Mouse (Mus musculus): ENCODE data around the gene Tlr8.
"Not testable (repeated sequence)": the region's sequence is repeated elsewhere in the genome, so short reads cannot be mapped to it uniquely, and the experiment has no call there.

The Tlr8 gene

DNA sequence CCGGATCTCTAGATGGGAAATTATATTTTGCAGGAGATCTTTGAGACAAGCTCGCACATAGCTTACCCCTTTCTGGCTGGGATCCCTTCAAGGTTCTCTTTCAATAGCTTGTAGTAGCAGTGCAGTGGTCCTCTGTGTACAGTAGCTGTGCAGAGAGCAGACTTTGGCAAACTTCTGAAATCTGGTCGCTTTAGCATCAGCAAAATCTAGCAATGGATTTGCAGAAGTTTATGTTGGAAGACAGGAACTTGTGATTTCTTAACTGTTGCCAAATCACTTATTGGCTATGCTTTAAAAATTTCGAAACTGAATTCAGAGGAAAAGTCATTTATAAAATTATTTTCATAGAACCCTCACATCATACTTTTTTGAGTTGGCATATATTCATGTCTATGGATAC lies at the start of gene Tlr8:
Tlr8 (minus strand) TSS at position 244 of the 400 bp plus-strand sequence.
- no peak for DNase-seq

DNA sequence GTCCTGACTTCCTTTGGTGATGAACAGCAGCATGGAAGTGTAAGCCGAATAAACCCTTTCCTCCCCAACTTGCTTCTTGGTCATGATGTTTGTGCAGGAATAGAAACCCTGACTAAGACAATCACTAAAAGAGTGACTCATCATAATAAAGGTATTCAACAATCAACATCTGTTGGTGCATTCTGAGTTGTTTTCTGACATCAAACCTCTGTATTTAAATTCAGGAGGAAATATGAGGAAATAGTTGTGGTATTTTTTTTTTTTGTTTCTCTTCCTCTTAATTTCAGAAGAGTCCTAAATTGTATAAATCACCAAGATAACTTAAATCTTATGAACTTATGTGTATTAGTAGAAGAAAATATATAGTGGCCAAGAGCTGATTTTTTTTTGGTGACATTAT lies 37.9 kb upstream of the Tlr8 start:
- not testable (repeated sequence) for DNase-seq

- DNase-seq, result peak; percentile 73
Observed at GRCm38 (mm10) chrX:167276953-167277352, 12.8 kb upstream of the Tlr8 start.

DNA sequence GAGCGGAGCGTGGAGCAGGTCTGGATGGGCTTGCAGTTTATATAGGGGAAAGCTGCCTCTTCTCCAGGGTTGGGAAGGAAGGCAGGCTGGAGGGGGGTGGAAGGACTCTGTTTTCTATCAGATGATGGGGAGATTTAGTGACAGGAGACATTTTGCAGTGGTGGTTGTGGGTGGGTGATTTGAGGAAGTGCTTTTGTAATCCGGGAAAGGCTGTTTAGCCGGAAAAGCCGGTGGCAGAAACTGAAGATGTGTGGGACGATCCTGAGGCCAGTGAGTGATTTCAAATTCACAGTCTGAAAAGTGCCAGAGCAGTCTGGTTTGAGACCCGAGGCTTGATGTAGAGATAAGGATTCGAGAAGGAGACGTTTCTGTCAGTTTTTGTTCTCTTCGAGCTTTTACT lies 12.4 kb upstream of the Tlr8 start:
- DNase-seq, result no peak

GRCm38 (mm10) chrX:167263530-167263929 lies 599 bp downstream of the Tlr8 start:
- DNase-seq, result no peak

- DNase-seq, result no peak
Observed at GRCm38 (mm10) chrX:167241736-167242135, 22.4 kb downstream of the Tlr8 start.

DNA sequence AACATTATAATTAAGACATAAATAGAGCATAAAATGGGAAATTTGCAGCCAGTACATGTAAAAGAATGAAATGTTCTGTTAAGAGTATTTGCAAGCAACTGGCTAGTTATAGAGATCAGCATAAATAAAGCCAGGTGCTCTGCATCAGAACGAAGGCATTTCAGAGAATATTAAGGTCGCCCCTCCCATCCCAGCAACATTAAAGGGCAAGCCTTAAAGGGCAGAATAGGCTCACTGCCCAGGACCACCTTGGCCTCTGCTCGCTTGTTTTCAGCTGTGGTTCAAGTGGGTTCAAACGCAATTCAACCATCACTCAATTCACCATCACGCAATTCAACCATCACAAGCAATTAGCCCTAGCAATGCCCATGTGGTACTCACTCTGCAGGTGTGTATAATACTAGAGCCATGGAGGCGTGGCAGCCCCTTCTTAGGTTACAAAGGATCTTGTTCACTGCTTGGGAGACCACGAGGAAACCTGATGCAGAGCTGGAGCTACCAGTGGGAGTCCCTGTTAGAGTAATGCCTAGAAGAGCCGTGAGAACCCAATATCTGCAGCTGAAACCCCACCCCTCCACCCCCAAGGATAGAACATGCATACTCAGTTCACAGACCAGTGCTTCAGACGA lies 24.7 kb downstream of the Tlr8 start:
- no peak for DNase-seq

DNA sequence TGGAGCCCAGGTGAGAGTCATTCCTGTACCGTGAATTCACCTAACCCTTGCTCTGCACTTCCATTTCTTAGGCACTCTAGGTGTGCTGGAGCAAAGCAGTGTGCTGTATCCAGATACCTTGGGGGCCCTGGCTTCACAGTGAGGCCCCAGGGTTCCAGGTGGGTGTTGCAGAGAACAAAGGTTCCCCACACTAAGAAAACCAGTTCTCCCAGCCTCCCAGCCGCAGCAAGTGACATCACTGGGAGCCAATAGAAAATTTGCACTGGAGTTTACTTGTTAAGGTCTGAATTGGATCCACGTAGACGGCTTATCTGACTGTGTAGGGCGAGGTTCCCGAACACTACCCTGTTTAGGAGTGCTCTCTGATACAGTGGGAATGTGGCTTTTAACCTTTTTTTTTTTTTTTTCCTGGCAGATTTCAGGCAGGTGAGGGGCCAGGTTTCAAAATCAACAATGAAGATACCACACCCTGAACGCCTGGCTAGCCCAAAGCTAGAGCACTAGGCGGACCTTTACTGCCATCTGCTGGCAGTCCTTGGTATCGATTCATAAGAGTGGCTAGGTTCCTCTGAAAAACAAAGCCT lies 30.9 kb downstream of the Tlr8 start:
- DNase-seq, result peak; percentile 85

DNA sequence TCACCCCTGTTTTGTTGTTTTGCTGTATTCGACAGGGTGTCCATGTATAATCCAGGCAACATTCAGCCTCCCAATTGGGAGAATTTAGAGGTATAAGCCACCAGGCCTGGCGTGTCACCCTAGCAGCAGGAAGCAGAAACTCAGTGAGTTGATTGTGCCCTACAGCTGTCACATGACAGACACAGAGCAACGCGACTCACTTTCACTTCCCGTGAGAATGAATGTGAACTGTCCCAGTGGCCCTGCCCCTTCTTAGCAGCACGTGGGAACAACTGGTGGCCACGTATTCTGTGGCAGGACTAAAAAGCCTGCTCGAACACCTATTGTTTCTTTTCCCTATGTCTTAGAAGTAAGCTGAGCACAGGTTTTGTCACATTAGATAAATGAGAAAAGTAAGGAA lies 33.0 kb downstream of the Tlr8 start:
- no peak for DNase-seq

- no peak for DNase-seq
Observed at GRCm38 (mm10) chrX:167229819-167230218, 34.3 kb downstream of the Tlr8 start.

DNA sequence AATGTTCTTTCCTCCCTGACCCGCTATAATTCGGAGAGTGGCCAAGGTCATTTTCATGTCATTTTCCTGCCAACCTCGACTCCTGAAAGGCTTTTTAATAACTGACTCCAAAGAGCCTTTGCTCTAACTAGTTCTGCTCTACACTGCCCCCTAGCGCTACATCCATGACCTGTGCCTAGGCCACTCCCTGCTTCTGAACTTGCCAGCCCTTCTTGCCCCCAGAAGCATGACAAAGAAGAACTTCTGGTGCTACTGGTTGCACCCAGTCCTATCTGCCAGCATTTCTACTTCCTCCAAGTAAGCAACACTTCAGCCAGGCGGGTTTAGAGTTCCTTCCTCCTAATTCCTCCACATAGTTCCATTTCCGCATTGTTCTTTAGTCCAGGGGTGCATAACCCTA lies 34.9 kb downstream of the Tlr8 start:
- DNase-seq, result peak; percentile 75

- DNase-seq, result no peak
Observed at GRCm38 (mm10) chrX:167227756-167228155, 36.4 kb downstream of the Tlr8 start.

- DNase-seq, result no peak
Observed at GRCm38 (mm10) chrX:167227138-167227537, 37.0 kb downstream of the Tlr8 start.

GRCm38 (mm10) chrX:167226570-167226969 lies 37.6 kb downstream of the Tlr8 start:
- DNase-seq, result no peak

DNA sequence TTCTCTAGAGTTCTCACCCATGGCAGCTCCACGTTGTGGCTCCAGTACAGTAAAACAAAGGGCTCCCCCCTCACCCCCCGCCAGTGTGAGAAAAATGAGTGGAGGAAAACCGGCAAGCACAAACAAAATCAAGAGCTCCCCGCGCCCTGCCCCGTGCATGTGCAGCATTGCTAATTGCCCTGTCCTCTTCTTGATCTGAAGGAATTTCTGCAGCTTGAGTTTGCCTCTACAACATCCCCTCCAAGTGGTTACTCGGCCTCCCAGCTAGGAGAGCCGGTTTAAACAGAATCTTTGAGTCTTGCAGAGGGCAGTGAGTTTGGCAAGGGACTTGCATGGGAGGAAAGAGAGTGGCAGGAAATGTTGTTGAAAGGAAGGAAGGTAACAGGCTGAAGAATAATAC lies 51.4 kb downstream of the Tlr8 start:
- no peak for DNase-seq

DNA sequence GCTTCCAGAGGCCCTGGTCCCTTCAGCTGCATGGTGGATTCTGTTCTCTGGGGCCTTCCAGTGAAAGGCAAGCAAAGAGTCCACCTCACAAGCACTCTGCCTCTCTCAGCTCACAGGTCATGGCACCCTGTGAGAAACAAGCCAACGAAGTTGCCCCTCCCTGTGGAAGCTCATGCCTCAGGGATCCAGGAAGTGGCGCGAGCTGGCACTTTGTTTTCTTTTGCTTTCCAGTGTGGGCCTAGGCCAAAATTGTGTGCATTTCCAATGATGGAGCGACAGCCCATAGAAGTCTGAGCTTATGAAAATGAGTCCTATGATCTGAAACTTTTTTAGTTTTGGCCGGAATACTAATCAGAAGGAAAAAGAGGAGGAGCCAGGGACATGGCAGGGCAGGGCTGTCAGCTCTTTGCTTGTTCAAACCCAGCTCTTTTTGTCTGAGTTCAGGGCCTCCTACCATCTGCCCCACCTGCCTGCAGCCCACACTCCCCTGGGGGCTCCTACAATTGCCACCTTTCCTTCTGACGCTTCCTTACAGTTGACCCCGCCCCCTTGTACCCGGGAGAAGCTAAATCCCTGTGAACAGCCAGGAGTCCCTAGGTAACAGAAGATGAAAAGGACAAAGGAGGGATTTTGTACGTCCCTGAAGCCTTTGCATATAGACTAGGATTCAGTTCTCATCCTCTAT lies 52.1 kb downstream of the Tlr8 start:
- DNase-seq, result no peak

DNA sequence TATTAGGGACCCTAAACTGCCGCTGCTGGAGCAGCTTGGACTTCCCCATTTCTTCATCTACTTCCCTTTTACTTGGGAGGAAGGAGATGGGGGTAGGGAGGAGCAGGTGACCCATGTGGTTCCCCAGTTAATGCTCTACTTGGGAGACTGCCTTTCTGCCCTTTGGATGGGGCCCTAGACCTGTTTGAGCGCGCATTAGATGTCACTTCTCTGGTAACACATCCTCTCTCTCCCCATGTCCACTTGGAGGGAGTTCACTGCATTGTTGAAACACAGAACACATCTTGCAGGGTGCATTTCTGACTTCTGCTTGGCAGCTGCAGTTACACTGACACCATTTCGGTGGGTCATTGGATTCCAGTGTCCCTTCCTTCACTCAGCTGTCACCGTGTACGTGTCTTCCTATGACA lies 53.8 kb downstream of the Tlr8 start:
- no peak for DNase-seq

DNA sequence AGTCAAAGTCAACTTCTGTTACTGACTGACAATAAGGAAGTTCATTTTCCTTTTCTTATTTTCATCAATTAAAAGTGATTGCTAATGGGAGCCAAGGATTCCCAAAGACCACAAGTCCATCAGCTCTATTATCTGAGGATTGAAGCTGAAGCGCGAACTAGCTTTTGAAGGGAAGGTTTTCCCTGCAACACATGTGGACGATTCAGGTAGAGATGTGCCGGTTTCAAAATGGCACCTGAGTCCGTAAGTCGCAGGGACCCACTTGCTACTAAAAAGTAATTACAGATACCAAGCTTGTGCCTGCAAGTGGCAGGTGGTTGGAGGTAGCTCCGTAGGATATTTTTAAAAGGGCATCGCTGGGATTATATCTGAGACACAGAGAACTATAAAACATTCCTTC lies 54.3 kb downstream of the Tlr8 start:
- no peak for DNase-seq

- peak; percentile 88 for DNase-seq
Observed at GRCm38 (mm10) chrX:167208978-167209754, 55.0 kb downstream of the Tlr8 start, which contains the start of gene Tmsb4x. Tmsb4x (minus strand) TSS chrX:167209315.

DNA sequence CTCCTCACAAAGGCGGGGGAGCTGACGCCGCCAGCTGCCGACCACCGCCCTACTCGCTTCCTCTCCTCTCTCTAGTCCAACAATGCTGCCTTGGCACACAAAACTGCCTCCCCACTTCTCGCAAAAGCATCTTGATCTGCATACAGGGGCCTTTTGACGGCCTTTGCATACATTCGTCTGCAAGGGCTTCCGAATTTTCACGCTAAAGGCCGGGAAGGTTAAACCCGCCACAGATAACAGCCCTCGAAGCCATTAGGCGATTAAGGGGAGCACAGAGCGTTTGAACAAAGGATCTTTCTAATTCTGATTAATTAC lies 55.7 kb downstream of the Tlr8 start:
- peak; percentile 58 for DNase-seq

GRCm38 (mm10) chrX:167207741-167208505 lies 56.2 kb downstream of the Tlr8 start:
- DNase-seq, result no peak

DNA sequence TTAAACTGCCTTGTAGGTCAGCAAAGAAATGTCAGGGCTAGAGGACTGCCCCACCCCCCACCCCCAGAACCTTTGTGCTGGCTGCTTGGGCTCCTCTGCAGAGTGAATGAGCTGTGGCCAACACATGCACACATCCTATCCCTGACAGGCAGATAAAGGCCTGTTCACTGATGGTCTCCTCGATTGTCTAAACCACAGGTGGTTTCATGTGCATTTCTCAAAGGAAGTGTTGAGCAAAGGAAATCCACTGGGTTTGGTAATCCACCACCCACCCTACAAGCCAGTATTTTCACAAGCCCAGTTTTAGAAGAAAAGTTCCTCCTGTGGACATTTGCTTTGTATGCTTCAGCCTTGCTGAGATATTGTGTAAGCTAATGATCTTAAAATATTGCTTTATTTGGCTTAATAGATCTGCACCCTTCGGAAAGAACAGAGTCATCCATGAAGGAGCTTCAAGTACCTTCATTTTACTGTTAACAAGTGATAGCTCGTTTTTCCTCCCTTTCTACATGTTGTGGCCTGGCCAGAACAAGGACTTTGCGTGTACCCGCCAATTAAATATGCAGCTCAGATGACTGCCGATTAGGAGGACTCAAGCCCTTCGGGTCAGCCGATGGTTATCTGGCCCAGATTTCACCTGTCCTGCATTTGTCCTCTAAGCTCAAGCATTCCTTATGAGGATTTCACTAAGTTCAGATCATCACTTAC lies 58.2 kb downstream of the Tlr8 start:
- DNase-seq, result no peak
